Mouse (Mus musculus) neutrophil, adult 5-6 weeks (primary cell): ENCODE measurements around the gene Armc5. TPM values are rescaled to one million over a fixed set of nuclear protein-coding genes. Genes with fewer than 3 reads are reported as not detected.

Experiments
- ATAC-seq: fragments of 151-379, 151-347 bp; 2 replicates; pipeline ENCODE4 v1.8.0; 2017; ENCODE audit warnings: mild to moderate bottlenecking, moderate TSS enrichment; ENCODE audit not compliant: insufficient number of reproducible peaks, poor library complexity, low FRiP score, severe bottlenecking; ENCODE audit errors: extremely low read depth
- total RNA-seq: library from RNA; stranded (forward); fragments of 200-1000 nt; gene quantifications from 2 replicates; pipeline ENCODE4 v1.2.3, GENCODE M21; 2017

The Armc5 gene
- total RNA-seq, 1 experiment from 2014 or later, result 7.1 TPM

DNA sequence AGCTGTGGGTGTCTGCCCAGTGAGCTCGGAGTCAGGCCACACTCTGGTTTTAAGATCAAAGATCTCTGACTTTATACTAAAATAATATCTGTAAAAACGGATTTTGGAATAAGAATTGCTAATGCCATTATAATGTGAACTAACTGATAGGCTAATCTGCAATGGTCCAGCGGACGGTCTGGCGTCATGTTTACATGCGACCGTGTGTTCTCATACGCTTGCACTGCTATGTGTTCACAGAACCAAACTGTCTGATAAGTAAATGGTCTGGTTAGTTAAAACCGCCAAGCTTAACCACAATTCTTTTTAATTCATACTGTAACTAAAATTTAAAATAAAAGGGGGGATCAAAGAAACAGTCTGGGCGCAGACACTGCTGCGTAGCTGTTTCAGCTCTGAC is 44.6 kb downstream of the Armc5 start:
- no peak for ATAC-seq

DNA sequence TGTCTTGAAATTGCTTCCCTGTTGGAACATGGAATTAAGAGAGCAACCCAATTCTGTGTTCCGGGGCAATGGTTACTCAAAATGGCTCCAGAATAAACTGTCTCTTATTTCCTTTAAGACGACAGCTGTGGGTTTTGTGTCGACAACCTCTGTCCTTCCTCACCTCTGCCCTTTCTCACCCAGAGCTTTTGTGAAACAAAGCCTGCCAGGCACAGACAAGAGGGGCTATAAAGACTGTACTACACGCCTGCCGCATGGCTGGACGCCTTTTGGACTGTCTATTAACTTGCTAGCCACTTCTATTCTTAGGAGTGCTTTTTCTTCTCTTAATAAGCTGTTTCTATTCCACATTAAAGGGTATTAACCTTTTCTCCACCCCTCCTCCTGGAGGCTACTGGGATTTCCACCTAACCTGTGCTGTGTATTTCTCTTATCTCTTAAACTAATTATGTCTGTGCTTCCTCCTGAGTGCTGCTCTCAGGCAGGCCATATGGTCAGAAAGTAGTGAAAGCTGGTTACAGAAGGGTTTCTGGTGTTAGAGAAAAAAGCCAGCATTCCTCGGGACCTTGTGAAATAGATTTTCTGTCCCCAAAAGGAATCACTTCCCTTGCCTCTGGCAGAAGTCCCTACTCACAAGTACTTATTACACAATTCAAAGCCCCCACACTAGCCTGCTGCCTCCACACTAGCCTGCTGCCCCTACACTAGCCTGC is 45.5 kb downstream of the Armc5 start:
- ATAC-seq, result no peak

DNA sequence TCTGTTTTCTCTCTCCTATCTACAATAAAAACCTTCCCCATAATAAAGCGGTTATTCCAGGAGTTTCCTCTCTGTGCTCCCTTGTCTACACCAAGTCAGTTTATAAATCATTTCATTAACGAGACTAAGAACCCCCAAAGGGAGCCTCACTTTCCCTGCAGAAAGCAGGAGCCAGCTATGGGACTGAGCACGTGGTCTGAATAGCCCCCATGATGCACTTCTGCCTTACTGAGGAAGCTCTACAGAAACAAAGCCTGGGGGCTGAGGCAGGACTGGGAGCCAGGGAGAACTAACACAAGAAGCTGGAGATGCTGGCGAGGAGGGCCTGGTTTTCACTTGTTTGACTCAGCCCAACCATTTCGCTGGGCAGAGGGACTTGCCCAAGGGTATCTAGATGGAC is 46.9 kb downstream of the Armc5 start:
- ATAC-seq, result no peak

DNA sequence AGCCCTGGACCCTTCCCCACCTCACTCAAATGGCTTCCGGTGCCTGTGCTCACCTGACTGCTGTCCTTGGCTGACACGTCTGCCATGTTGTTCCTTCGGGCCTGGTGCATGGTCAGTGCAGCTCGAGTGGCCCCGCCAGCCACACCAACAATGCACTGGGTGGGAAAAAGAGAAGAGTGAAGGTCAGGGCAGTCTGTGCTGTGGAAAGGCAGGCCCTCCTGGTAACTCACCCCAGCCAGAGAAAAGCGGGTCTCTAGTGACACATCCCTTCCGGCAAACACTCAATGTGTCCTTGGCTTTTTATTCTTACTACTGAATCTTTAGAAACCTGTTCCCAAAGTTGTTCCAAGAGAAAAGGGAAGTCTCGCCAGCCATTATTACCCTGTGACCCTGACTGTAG is 47.9 kb downstream of the Armc5 start:
- no peak for ATAC-seq

DNA sequence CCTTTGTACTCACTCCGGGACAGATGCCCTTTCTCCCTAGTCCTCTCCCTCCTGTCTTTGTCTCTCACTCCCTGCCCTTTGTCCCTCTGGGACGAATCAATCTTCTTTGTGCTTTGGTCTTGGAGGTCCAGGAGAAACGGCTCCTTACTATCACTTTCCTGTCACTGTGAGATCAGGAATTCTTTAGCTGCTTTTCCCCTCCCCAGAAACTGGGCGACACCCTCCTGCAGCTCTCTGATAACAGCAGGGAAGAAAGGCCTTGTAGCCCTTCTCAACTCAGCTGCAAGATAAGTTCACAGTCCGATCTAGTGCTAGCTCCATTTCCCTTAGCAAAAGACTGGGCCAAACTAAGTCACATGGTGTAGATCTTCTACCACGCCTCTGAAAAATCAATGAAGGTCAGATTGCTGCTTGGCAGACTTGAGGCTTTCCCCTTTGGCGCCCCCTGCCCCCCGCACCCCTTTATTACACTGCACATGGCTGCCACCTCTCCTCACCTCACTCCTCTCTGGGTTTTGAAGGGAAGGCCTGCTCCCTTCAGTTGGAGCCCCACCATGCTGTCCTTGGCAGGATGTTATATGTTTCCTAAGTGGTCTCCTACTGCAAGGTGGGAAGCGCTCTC is 51.9 kb downstream of the Armc5 start:
- no peak for ATAC-seq

Other genes with a start within 250 kb of the Armc5 start
- gene Pycard, start 243.5 kb upstream of the Armc5 start, total RNA-seq, result 10.5 and 16.2 TPM in 2 replicates
- 0.70 and 0.86 TPM in 2 replicates for gene Trim72, start 233.4 kb upstream of the Armc5 start, total RNA-seq
- gene Itgam, start 174.7 kb upstream of the Armc5 start, total RNA-seq, result 339 and 346 TPM in 2 replicates
- gene Gm49368, start 174.7 kb upstream of the Armc5 start, total RNA-seq, result 23.6 and 30.6 TPM in 2 replicates
- gene Itgax, start 107.8 kb upstream of the Armc5 start, total RNA-seq, result 44.3 and 62.5 TPM in 2 replicates
- 0.12 and 1.8 TPM in 2 replicates for gene Itgad, start 83.0 kb upstream of the Armc5 start, total RNA-seq
- gene Cox6a2, start 31.0 kb upstream of the Armc5 start, total RNA-seq, result not detected in 2 replicates
- 5.2 and 5.6 TPM in 2 replicates for gene 9130023H24Rik, start 689 bp downstream of the Armc5 start, total RNA-seq
- 0.70 and 1.2 TPM in 2 replicates for gene Tgfb1i1, start 9.5 kb downstream of the Armc5 start, total RNA-seq
- not detected in 2 replicates for gene Slc5a2, start 28.3 kb downstream of the Armc5 start, total RNA-seq
- 10.4 and 11.4 TPM in 2 replicates for gene BC017158, start 60.8 kb downstream of the Armc5 start, total RNA-seq
- 27.0 and 28.9 TPM in 2 replicates for gene Rgs10, start 181.4 kb downstream of the Armc5 start, total RNA-seq
- 98.0 and 109 TPM in 2 replicates for gene Tial1, start 224.4 kb downstream of the Armc5 start, total RNA-seq